ENCODE assay signal across 8 mouse cellular contexts in the genomic region with DNA sequence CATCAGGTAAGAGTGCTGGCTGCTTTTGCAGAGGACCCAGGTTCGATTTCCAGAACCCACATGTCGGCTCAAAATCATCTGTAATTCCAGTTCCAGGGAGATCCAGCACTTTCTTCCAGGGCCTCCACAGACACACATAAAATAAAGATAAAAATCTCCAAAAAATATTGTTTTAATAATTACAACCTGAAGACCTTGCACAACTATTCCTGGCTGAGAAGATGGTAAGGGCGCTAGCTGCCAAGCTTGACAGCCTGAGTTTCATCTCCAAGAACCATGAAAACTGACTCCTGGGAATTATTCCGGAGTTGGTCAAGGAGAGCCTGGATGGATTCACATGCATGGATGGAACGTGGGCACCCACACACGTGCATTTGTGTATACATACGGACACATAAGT. TPM values are rescaled to one million over a fixed set of nuclear protein-coding genes. Genes with fewer than 3 reads are reported as not detected.
DNase-seq lines count a peak whose midpoint lies in the region; ATAC-seq and TF ChIP-seq lines count a peak whose summit lies in the region.

A gene (plus strand): TSS at position 301 of the 400 bp plus-strand sequence.

- ATAC-seq in megakaryocyte, adult 5-6 weeks (ENCODE audit: poor library complexity, severe bottlenecking): no peak
- ATAC-seq in intestine, postnatal 0 days: no peak
- ATAC-seq in stomach, embryonic 14.5 days (ENCODE audit: insufficient number of reproducible peaks, insufficient read depth, low FRiP score, low read depth): no peak
- no peak for ATAC-seq in frontal cortex, adult (ENCODE audit: low TSS enrichment)

- WGBS in intestine, postnatal 0 days: 49% methylated on average over 7 of the region's 7 CpGs
- 50% methylated on average over 7 of the region's 7 CpGs for WGBS in stomach, embryonic 14.5 days

- intact Hi-C loops in gastrocnemius, postnatal 14 days (cut with DNase I; ENCODE audit: low total_unique reads): no loop called here

- no peaks in the 10 kb centered on the region for H3K36me3 ChIP-seq in megakaryocyte, embryonic 14.5 days (replicated peaks; ENCODE audit: low read length)
- H3K36me3 ChIP-seq in intestine, postnatal 0 days (ENCODE audit: control insufficient read depth, insufficient read depth): no peaks in the 10 kb centered on the region
- no peaks in the 10 kb centered on the region for H3K36me3 ChIP-seq in stomach, embryonic 14.5 days (ENCODE audit: control insufficient read depth, insufficient read depth, low read length)

- TF ChIP-seq CTCF in intestine, postnatal 0 days (IDR thresholded peaks at IDR 0.05; ENCODE audit: low read depth): no peak

- H3K4me3 ChIP-seq in megakaryocyte, embryonic 14.5 days (replicated peaks): peak within 1 kb of the TSS; percentile 93
- H3K4me3 ChIP-seq in intestine, postnatal 0 days (ENCODE audit: low read depth, low read length): peak within 1 kb of the TSS; percentile 59
- H3K4me3 ChIP-seq in stomach, embryonic 14.5 days (ENCODE audit: low read depth, low read length): peak within 1 kb of the TSS; percentile 56

- no peak within 1 kb of the TSS for H3K27ac ChIP-seq in intestine, postnatal 0 days (ENCODE audit: low read depth, low read length)
- H3K27ac ChIP-seq in stomach, embryonic 14.5 days (ENCODE audit: low read length): no peak within 1 kb of the TSS

- H3K9me3 ChIP-seq in megakaryocyte, embryonic 14.5 days: peaks cover 13% of the 10 kb centered on the region
- H3K9me3 ChIP-seq in intestine, postnatal 0 days (ENCODE audit: control insufficient read depth): no peaks in the 10 kb centered on the region
- no peaks in the 10 kb centered on the region for H3K9me3 ChIP-seq in stomach, embryonic 14.5 days (ENCODE audit: control insufficient read depth, low read depth, low read length)

- peaks cover 41% of the 10 kb centered on the region for H3K27me3 ChIP-seq in megakaryocyte, embryonic 14.5 days (replicated peaks)
- peaks cover 35% of the 10 kb centered on the region for H3K27me3 ChIP-seq in intestine, postnatal 0 days (replicated peaks; ENCODE audit: control insufficient read depth, insufficient read depth, low read length)
- H3K27me3 ChIP-seq in stomach, embryonic 14.5 days (ENCODE audit: control insufficient read depth, insufficient read depth, low read length): 0 out of 2 replicates have a peak, but pooled peaks cover 4% of the 10 kb centered on the region

- DNase-seq in gastrocnemius, postnatal 14 days: no peak
- DNase-seq in cerebellum, adult 9-11 months: no peak
- no peak for DNase-seq in cerebellum, adult 8-10 months

- H3K4me1 ChIP-seq in megakaryocyte, embryonic 14.5 days: peaks cover 46% of the 10 kb centered on the region
- 0 out of 2 replicates have a peak, but pooled peaks cover 6% of the 10 kb centered on the region for H3K4me1 ChIP-seq in intestine, postnatal 0 days (replicated peaks; ENCODE audit: control insufficient read depth, insufficient read depth, low read length)
- 0 out of 2 replicates have a peak, but pooled peaks cover 4% of the 10 kb centered on the region for H3K4me1 ChIP-seq in stomach, embryonic 14.5 days (ENCODE audit: control insufficient read depth, insufficient read depth, low read length)

- peak within 1 kb of the TSS; percentile 97 for H3K4me2 ChIP-seq in intestine, postnatal 0 days (replicated peaks; ENCODE audit: low read depth)
- H3K4me2 ChIP-seq in stomach, embryonic 14.5 days (replicated peaks; ENCODE audit: low read depth, low read length): peak within 1 kb of the TSS; percentile 77

- H3K9ac ChIP-seq in intestine, postnatal 0 days (ENCODE audit: low read depth, low read length): peak within 1 kb of the TSS; percentile 51
- H3K9ac ChIP-seq in stomach, embryonic 14.5 days (replicated peaks; ENCODE audit: low read depth, low read length): peak within 1 kb of the TSS; percentile 41

RNA-seq across cellular contexts. Expression of the gene that starts here (rescaled TPM):
- polyA plus RNA-seq in megakaryocyte, embryonic 14.5 days (2012; ENCODE audit: insufficient read depth, low replicate concordance): 0.96 TPM in 1 of 2 replicates, not detected in the other
- 0.14 and 0.18 TPM in 2 replicates for total RNA-seq in megakaryocyte, adult 5-6 weeks (2015)
- 0.26 and 0.45 TPM in 2 replicates for total RNA-seq in megakaryocyte, adult 5-6 weeks (2017)
- over 10,000 TPM; 34,344 to 35,305 TPM for total RNA-seq in gastrocnemius, postnatal 14 days (2021)
- polyA plus RNA-seq in intestine, postnatal 0 days (2015; fragmentation: Nextera tagmentation; extraction: Ambion mirVana): 25.2 and 26.2 TPM in 2 replicates
- 1.7 and 3.2 TPM in 2 replicates for polyA plus RNA-seq in stomach, embryonic 14.5 days (2014; fragmentation: Nextera tagmentation; extraction: Ambion mirVana)

Comparison
In these comparisons a context has a peak if more than half of its experiments do, and no peak if none do; other contexts are left out.
1. RNA of the gene that starts here (total RNA-seq): 34,344 to 35,305 TPM in gastrocnemius, postnatal 14 days; 0.14 to 0.45 TPM in megakaryocyte, adult 5-6 weeks; every median in the first group is over 1,000 times any median in the second.
2. Peak in every context shown above with its lines, with median percentiles within 50 percentile points of each other: H3K4me3 ChIP-seq.